Mouse (Mus musculus) WW6 (cell line): ENCODE measurements around the gene Zfp322a.
"Not testable (repeated sequence)": the region's sequence is repeated elsewhere in the genome, so short reads cannot be mapped to it uniquely, and the experiment has no call there.

ENCODE experiments used
- DNase-seq: peaks from one replicate; pipeline ENCODE4 v3.0.0-alpha.2; 2013; ENCODE audit warnings: low read depth, low spot score

Gene Zfp322a

DNA sequence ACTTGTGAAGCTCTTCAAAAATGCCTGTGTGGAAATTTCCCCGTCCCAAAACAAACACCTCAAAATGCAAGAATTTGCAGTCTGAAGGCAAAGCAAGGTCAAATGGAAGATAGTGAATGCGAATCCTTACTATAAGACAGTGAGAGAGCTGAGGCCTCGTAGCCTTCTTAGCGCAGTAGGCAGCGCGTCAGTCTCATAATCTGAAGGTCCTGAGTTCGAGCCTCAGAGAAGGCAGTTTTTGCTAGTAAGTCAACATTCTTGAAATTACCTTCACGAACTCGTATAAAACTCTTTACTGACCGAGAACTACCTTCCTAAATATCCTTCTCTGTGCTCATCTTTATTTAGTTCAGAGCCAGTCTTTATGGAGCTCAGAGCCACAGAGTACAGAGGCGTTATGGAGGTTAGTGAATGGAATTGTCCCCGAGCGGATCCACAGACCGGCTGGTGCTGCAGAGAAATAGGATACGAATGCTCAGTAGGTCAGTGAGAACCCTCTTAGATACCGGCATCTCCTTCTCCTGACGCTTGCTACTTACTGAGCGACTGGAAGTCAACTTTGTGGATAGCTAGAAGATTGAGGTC lies 51.6 kb downstream of the Zfp322a start:
- DNase-seq: no peak

DNA sequence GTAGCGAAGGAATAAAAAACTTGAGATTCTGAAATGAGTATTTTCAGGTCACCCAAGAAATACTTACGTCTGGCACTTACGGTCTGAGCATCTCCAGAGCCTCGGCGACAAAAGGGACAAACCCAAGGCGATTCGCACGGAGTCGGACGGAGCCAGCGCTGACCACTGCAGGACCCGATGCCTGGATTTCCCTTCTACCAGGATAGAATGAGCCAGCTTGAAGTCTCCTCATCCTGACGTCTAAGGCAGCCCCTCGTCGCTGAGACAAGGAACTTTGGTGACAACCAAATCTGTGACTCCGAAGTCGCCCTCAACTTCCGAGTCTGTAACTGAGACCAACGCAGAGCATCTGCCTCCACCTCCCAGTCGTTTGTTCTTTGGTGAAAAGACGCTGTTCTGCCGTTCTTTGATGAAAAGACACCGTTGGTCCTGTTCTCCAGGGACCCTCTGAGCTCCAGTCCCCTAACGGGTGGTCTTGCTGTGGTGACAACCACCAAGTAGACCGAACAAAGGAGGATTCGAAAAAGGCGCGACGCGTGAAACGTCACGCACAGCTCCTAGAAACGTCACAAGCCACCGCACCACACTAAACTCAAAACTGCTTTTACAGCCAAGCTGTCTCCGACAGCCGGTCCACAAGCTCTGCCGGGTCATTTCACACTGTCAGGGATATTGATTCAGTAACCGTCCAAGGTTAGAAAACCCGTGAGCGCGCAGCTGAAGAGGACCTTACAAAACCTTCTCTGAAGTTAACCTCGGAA lies 55.9 kb downstream of the Zfp322a start:
- no peak for DNase-seq

- DNase-seq: no peak
These were observed 59.0 kb downstream of the Zfp322a start for GRCm38 (mm10) chr13:23310036-23310435.

- DNase-seq: no peak
These were observed 59.5 kb downstream of the Zfp322a start for GRCm38 (mm10) chr13:23309495-23310011.

DNA sequence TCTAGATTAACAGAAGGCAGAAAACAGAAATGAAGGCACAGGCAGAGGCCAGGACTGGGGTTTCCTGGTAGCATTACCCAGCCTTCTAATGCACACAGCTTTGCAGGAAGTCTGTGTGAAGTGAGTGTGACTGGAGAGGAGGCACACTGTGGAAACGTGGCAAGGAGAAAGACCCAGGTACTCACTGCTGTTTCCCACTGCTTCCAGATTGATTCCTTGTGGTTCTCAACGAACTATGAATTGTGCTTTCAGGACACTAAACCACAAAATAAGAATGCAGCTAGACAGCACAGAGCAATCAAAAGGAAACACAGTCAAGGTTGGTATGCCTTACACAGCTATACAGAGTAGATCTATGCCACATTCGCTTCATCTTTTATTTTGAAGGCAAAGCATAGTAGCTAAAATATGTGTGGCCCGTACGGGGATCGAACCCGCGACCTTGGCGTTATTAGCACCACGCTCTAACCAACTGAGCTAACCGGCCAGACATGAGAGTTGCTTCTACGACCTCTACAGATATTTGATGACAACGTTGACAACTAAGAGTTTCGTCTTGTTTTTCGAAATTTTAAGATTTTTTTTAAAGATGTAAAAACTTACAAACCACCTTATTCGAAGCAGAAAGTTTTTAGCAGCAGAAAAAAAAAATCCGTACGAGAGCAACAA lies 60.2 kb downstream of the Zfp322a start:
- DNase-seq: not testable (repeated sequence)

- no peak for DNase-seq
These were observed 61.8 kb downstream of the Zfp322a start for GRCm38 (mm10) chr13:23307069-23307814.

DNA sequence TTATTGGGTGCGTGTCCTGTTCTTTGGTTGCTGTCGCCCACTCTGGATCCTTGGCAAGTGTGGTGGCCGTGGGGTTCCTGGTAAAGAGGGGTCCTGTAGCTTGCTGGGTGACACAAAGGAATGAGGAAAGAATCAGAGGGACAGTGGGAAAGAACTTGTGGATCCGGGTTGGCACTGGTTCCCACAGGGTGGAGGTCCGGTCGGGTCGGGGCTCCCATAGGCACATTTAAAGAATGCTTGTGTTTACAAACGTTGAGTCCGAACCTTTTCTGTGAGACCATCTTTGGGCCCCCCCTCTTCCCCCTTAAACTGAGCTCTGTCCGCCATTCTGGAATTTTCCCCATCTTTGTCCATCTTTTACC lies 62.3 kb downstream of the Zfp322a start:
- DNase-seq: no peak
